Mouse (Mus musculus) lung, postnatal 0 days (tissue): ENCODE results near the gene Synpo2l.

Experiments used
- CTCF ChIP-seq: IDR thresholded peaks from 2 replicates; pipeline ENCODE4 v1.5.1; 2016; ENCODE audit warnings: antibody characterized with exemption, mild to moderate bottlenecking
- EP300 ChIP-seq: IDR thresholded peaks from 2 replicates; pipeline ENCODE4 v1.6.1; 2016; ENCODE audit warnings: antibody characterized with exemption, mild to moderate bottlenecking, control low read depth

- TF ChIP-seq EP300 (no peak), CTCF (no peak)
These were observed 5.4 kb downstream of the Synpo2l start for GRCm38 (mm10) chr14:20662740-20663139.
